In the genomic region with DNA sequence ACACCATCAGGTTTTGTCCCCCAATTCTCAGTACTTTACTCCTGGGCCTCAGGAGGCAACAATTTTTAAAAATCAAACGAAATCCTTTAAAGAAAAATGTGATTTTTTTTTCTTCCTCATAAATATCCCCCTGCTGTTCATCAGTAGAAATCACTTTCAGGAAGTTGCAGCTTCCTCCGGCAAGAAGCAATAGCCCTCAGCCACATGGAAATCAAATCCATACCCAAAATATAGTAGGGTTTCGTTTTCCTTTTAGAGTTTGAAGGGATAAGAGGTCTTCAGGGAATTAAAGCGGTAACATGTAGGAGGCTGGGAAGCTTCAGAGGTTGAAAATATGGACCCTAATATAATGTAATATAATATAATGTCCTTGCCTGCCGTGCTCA, we compare ENCODE assay signal across 9 mouse cellular contexts.
A peak's percentile ranks its signal among the peaks of the same experiment; 100 is the strongest.
DNase-seq lines count a peak whose midpoint lies in the region; ATAC-seq lines count a peak whose summit lies in the region.
"Had no signal": no experiment of that assay in that cellular context is flagged by ENCODE, and none has a peak within 500 bp of the region (broad histone marks: within the 10 kb centered on the region; RNA-seq: fewer than 3 reads in every experiment).

No protein-coding gene starts in this region.

- no peak for ATAC-seq in heart, embryonic 13.5 days (ENCODE audit: extremely low read depth, insufficient number of reproducible peaks, low FRiP score, low TSS enrichment)
- ATAC-seq in embryonic facial prominence, embryonic 12.5 days (ENCODE audit: insufficient number of reproducible peaks, insufficient read depth, low FRiP score, low TSS enrichment), result no peak
- no peak for ATAC-seq in hindbrain, embryonic 15.5 days (ENCODE audit: low FRiP score, low read depth)
- ATAC-seq in midbrain, embryonic 12.5 days (ENCODE audit: low FRiP score, low read depth), result no peak

- peak overlapping the region; percentile 55; the same call in 1 of the 2 replicates for H3K9ac ChIP-seq in heart, embryonic 13.5 days
- H3K9ac ChIP-seq in embryonic facial prominence, embryonic 12.5 days, result no peak overlapping the region
- H3K9ac ChIP-seq in hindbrain, embryonic 15.5 days, result no peak overlapping the region
- no peak overlapping the region for H3K9ac ChIP-seq in midbrain, embryonic 12.5 days (replicated peaks)

- no peak for DNase-seq in heart, adult 18-20 months
- no peak for DNase-seq in cerebellum, postnatal 10 days
- DNase-seq in yolk sac, embryonic 10.5 days (ENCODE audit: low spot score), result no peak
- no peak for DNase-seq in spleen, postnatal 14 days (ENCODE audit: low spot score in 2 of 2)

- H3K4me3 ChIP-seq in heart, embryonic 13.5 days, result 0 out of 2 replicates have a peak overlapping the region, but pooled peaks have one; percentile 30
- H3K4me3 ChIP-seq in embryonic facial prominence, embryonic 12.5 days, result no peak overlapping the region
- no peak overlapping the region for H3K4me3 ChIP-seq in hindbrain, embryonic 15.5 days
- no peak overlapping the region for H3K4me3 ChIP-seq in midbrain, embryonic 12.5 days

- H3K9me3 ChIP-seq in heart, embryonic 13.5 days, result no peaks in the 10 kb centered on the region
- H3K9me3 ChIP-seq in embryonic facial prominence, embryonic 12.5 days, result no peaks in the 10 kb centered on the region
- H3K9me3 ChIP-seq in hindbrain, embryonic 15.5 days, result no peaks in the 10 kb centered on the region
- H3K9me3 ChIP-seq in midbrain, embryonic 12.5 days, result no peaks in the 10 kb centered on the region

- H3K27me3 ChIP-seq in heart, embryonic 13.5 days (replicated peaks), result no peaks in the 10 kb centered on the region
- H3K27me3 ChIP-seq in embryonic facial prominence, embryonic 12.5 days, result no peaks in the 10 kb centered on the region
- H3K27me3 ChIP-seq in hindbrain, embryonic 15.5 days, result no peaks in the 10 kb centered on the region
- H3K27me3 ChIP-seq in midbrain, embryonic 12.5 days, result no peaks in the 10 kb centered on the region
- H3K27me3 ChIP-seq: CH12.LX had no signal

- whole genome bisulfite sequencing in heart, embryonic 13.5 days, result 58% methylated on average over 5 of the region's 5 CpGs
- WGBS in embryonic facial prominence, embryonic 12.5 days, result 19% methylated on average over 5 of the region's 5 CpGs
- 55% methylated on average over 5 of the region's 5 CpGs for WGBS in hindbrain, embryonic 15.5 days
- WGBS in midbrain, embryonic 12.5 days, result 70% methylated on average over 5 of the region's 5 CpGs

- peaks cover 12% of the 10 kb centered on the region for H3K36me3 ChIP-seq in heart, embryonic 13.5 days
- H3K36me3 ChIP-seq in embryonic facial prominence, embryonic 12.5 days, result no peaks in the 10 kb centered on the region
- no peaks in the 10 kb centered on the region for H3K36me3 ChIP-seq in hindbrain, embryonic 15.5 days
- no peaks in the 10 kb centered on the region for H3K36me3 ChIP-seq in midbrain, embryonic 12.5 days

- peak overlapping the region; percentile 62 for H3K4me2 ChIP-seq in heart, embryonic 13.5 days
- H3K4me2 ChIP-seq in embryonic facial prominence, embryonic 12.5 days (replicated peaks), result peak overlapping the region; percentile 35
- H3K4me2 ChIP-seq in hindbrain, embryonic 15.5 days, result peak overlapping the region; percentile 43
- 0 out of 2 replicates have a peak overlapping the region, but pooled peaks have one; percentile 9 for H3K4me2 ChIP-seq in midbrain, embryonic 12.5 days (replicated peaks)

- peak overlapping the region; percentile 83 for H3K27ac ChIP-seq in heart, embryonic 13.5 days (replicated peaks)
- peak overlapping the region; percentile 92 for H3K27ac ChIP-seq in embryonic facial prominence, embryonic 12.5 days
- H3K27ac ChIP-seq in hindbrain, embryonic 15.5 days (replicated peaks), result peak overlapping the region; percentile 85
- H3K27ac ChIP-seq in midbrain, embryonic 12.5 days (replicated peaks), result peak overlapping the region; percentile 67

- H3K4me1 ChIP-seq in heart, embryonic 13.5 days, result peaks cover 21% of the 10 kb centered on the region
- peaks cover 18% of the 10 kb centered on the region for H3K4me1 ChIP-seq in embryonic facial prominence, embryonic 12.5 days
- H3K4me1 ChIP-seq in hindbrain, embryonic 15.5 days (replicated peaks), result peaks cover 19% of the 10 kb centered on the region
- H3K4me1 ChIP-seq in midbrain, embryonic 12.5 days, result peaks cover 15% of the 10 kb centered on the region

Comparison
In these comparisons a context has a peak if more than half of its experiments do, and no peak if none do; other contexts are left out.
1. H3K4me2 ChIP-seq: peak in every context shown above with its lines; median percentile 62 in heart, embryonic 13.5 days; 43 in hindbrain, embryonic 15.5 days; 35 in embryonic facial prominence, embryonic 12.5 days; 9 in midbrain, embryonic 12.5 days.